Mouse (Mus musculus): ENCODE results near the gene Esrrg. TPM values are rescaled to one million over a fixed set of nuclear protein-coding genes. Genes with fewer than 3 reads are reported as not detected.

Esrrg gene
- polyA plus RNA-seq, 1 experiment: 1.0 TPM

- 36% methylated on average over 9 of the region's 9 CpGs for WGBS
- H3K36me3 ChIP-seq (ENCODE audit: control insufficient read depth, insufficient read depth, low read length): no peaks in the 10 kb centered on the region
- no peak overlapping the region for H3K4me3 ChIP-seq (ENCODE audit: control insufficient read depth, insufficient read depth, low read length)
- TF ChIP-seq POLR2A (IDR thresholded peaks at IDR 0.05; ENCODE audit: control insufficient read depth, extremely low read depth, insufficient read depth, low read length, poor library complexity) (no peak), CTCF (IDR thresholded peaks at IDR 0.05; ENCODE audit: borderline replicate concordance, control insufficient read depth, extremely low read depth, insufficient read depth, low read length, poor library complexity) (no peak)
- DNase-seq: no peak
- peaks cover 13% of the 10 kb centered on the region for H3K27me3 ChIP-seq (ENCODE audit: control insufficient read depth, insufficient read depth, low read length)
- H3K4me1 ChIP-seq (replicated peaks; ENCODE audit: control insufficient read depth, insufficient read depth, low read length): no peaks in the 10 kb centered on the region
- no peak overlapping the region for H3K27ac ChIP-seq (ENCODE audit: control insufficient read depth, insufficient read depth, low read length)
Observed at GRCm38 (mm10) chr1:187610336-187610948, 1.9 kb downstream of the Esrrg start.

- WGBS: 38% methylated on average over 5 of the region's 5 CpGs
- TF ChIP-seq POLR2A (IDR thresholded peaks at IDR 0.05; ENCODE audit: control insufficient read depth, extremely low read depth, insufficient read depth, low read length, poor library complexity) (no peak), CTCF (IDR thresholded peaks at IDR 0.05; ENCODE audit: borderline replicate concordance, control insufficient read depth, extremely low read depth, insufficient read depth, low read length, poor library complexity) (no peak)
- H3K27ac ChIP-seq (ENCODE audit: control insufficient read depth, insufficient read depth, low read length): no peak overlapping the region
Observed at GRCm38 (mm10) chr1:187611925-187612324, 3.3 kb downstream of the Esrrg start.

GRCm38 (mm10) chr1:187613277-187613676 is 4.7 kb downstream of the Esrrg start:
- no peak for DNase-seq
- H3K27ac ChIP-seq (ENCODE audit: control insufficient read depth, insufficient read depth, low read length): no peak overlapping the region
- TF ChIP-seq CTCF (IDR thresholded peaks at IDR 0.05; ENCODE audit: borderline replicate concordance, control insufficient read depth, extremely low read depth, insufficient read depth, low read length, poor library complexity): no peak
- no peaks in the 10 kb centered on the region for H3K4me1 ChIP-seq (replicated peaks; ENCODE audit: control insufficient read depth, insufficient read depth, low read length)
- WGBS: 90% methylated on average over 3 of the region's 3 CpGs
- H3K27me3 ChIP-seq (ENCODE audit: control insufficient read depth, insufficient read depth, low read length): peaks cover 8% of the 10 kb centered on the region
- H3K4me3 ChIP-seq (ENCODE audit: control insufficient read depth, insufficient read depth, low read length): no peak overlapping the region
- no peaks in the 10 kb centered on the region for H3K36me3 ChIP-seq (ENCODE audit: control insufficient read depth, insufficient read depth, low read length)

More at GRCm38 (mm10) chr1:187611925-187612324, 3.3 kb downstream of the Esrrg start:
- DNase-seq: no peak
- Histone ChIP-seq H3K27me3 (ENCODE audit: control insufficient read depth, insufficient read depth, low read length) (peaks cover 13% of the 10 kb centered on the region), H3K4me3 (ENCODE audit: control insufficient read depth, insufficient read depth, low read length) (no peak overlapping the region), H3K36me3 (ENCODE audit: control insufficient read depth, insufficient read depth, low read length) (no peaks in the 10 kb centered on the region), H3K4me1 (replicated peaks; ENCODE audit: control insufficient read depth, insufficient read depth, low read length) (no peaks in the 10 kb centered on the region)

GRCm38 (mm10) chr1:187623981-187624380 is 15.4 kb downstream of the Esrrg start:
- no peaks in the 10 kb centered on the region for H3K4me1 ChIP-seq (replicated peaks; ENCODE audit: control insufficient read depth, insufficient read depth, low read length)
- TF ChIP-seq CTCF (IDR thresholded peaks at IDR 0.05; ENCODE audit: borderline replicate concordance, control insufficient read depth, extremely low read depth, insufficient read depth, low read length, poor library complexity): no peak
- TF ChIP-seq POLR2A (IDR thresholded peaks at IDR 0.05; ENCODE audit: control insufficient read depth, extremely low read depth, insufficient read depth, low read length, poor library complexity): no peak
- H3K4me3 ChIP-seq (ENCODE audit: control insufficient read depth, insufficient read depth, low read length): no peak overlapping the region
- H3K27me3 ChIP-seq (ENCODE audit: control insufficient read depth, insufficient read depth, low read length): no peaks in the 10 kb centered on the region
- no peaks in the 10 kb centered on the region for H3K36me3 ChIP-seq (ENCODE audit: control insufficient read depth, insufficient read depth, low read length)
- 84% methylated on average over 3 of the region's 3 CpGs for WGBS
- H3K27ac ChIP-seq (ENCODE audit: control insufficient read depth, insufficient read depth, low read length): no peak overlapping the region
- DNase-seq: no peak

GRCm38 (mm10) chr1:187630361-187630760 is 21.8 kb downstream of the Esrrg start:
- Histone ChIP-seq H3K4me3 (ENCODE audit: control insufficient read depth, insufficient read depth, low read length) (no peak overlapping the region), H3K27ac (ENCODE audit: control insufficient read depth, insufficient read depth, low read length) (no peak overlapping the region), H3K4me1 (replicated peaks; ENCODE audit: control insufficient read depth, insufficient read depth, low read length) (no peaks in the 10 kb centered on the region), H3K27me3 (ENCODE audit: control insufficient read depth, insufficient read depth, low read length) (no peaks in the 10 kb centered on the region), H3K36me3 (ENCODE audit: control insufficient read depth, insufficient read depth, low read length) (no peaks in the 10 kb centered on the region)
- 96% methylated on average over 8 of the region's 8 CpGs for WGBS
- no peak for TF ChIP-seq CTCF (IDR thresholded peaks at IDR 0.05; ENCODE audit: borderline replicate concordance, control insufficient read depth, extremely low read depth, insufficient read depth, low read length, poor library complexity)
- TF ChIP-seq POLR2A (IDR thresholded peaks at IDR 0.05; ENCODE audit: control insufficient read depth, extremely low read depth, insufficient read depth, low read length, poor library complexity): no peak
- DNase-seq: no peak

- TF ChIP-seq POLR2A (IDR thresholded peaks at IDR 0.05; ENCODE audit: control insufficient read depth, extremely low read depth, insufficient read depth, low read length, poor library complexity): no peak
- TF ChIP-seq CTCF (IDR thresholded peaks at IDR 0.05; ENCODE audit: borderline replicate concordance, control insufficient read depth, extremely low read depth, insufficient read depth, low read length, poor library complexity): no peak
- WGBS: 97% methylated on average over 8 of the region's 8 CpGs
Observed at GRCm38 (mm10) chr1:187631486-187631885, 22.9 kb downstream of the Esrrg start.

GRCm38 (mm10) chr1:187645258-187645657 is 36.7 kb downstream of the Esrrg start:
- no peaks in the 10 kb centered on the region for H3K4me1 ChIP-seq (replicated peaks; ENCODE audit: control insufficient read depth, insufficient read depth, low read length)
- 86% methylated on average over 8 of the region's 8 CpGs for WGBS
- H3K36me3 ChIP-seq (ENCODE audit: control insufficient read depth, insufficient read depth, low read length): no peaks in the 10 kb centered on the region
- TF ChIP-seq POLR2A (IDR thresholded peaks at IDR 0.05; ENCODE audit: control insufficient read depth, extremely low read depth, insufficient read depth, low read length, poor library complexity) (no peak), CTCF (IDR thresholded peaks at IDR 0.05; ENCODE audit: borderline replicate concordance, control insufficient read depth, extremely low read depth, insufficient read depth, low read length, poor library complexity) (no peak)
- no peaks in the 10 kb centered on the region for H3K27me3 ChIP-seq (ENCODE audit: control insufficient read depth, insufficient read depth, low read length)
- H3K27ac ChIP-seq (ENCODE audit: control insufficient read depth, insufficient read depth, low read length): no peak overlapping the region
- H3K4me3 ChIP-seq (ENCODE audit: control insufficient read depth, insufficient read depth, low read length): no peak overlapping the region
- DNase-seq: no peak

More at GRCm38 (mm10) chr1:187631486-187631885, 22.9 kb downstream of the Esrrg start:
- DNase-seq: no peak
- H3K4me1 ChIP-seq (replicated peaks; ENCODE audit: control insufficient read depth, insufficient read depth, low read length): no peaks in the 10 kb centered on the region
- H3K36me3 ChIP-seq (ENCODE audit: control insufficient read depth, insufficient read depth, low read length): no peaks in the 10 kb centered on the region
- H3K27me3 ChIP-seq (ENCODE audit: control insufficient read depth, insufficient read depth, low read length): no peaks in the 10 kb centered on the region
- no peak overlapping the region for H3K4me3 ChIP-seq (ENCODE audit: control insufficient read depth, insufficient read depth, low read length)
- H3K27ac ChIP-seq (ENCODE audit: control insufficient read depth, insufficient read depth, low read length): no peak overlapping the region
